Mouse (Mus musculus): ENCODE results near the gene Pigg.

Gene Pigg

GRCm38 (mm10) chr5:108359491-108359890, 47.1 kb downstream of the Pigg start:
- peak; percentile 80 for DNase-seq

- no peak for DNase-seq
Measured at GRCm38 (mm10) chr5:108360211-108360610, 47.8 kb downstream of the Pigg start.

- no peak for DNase-seq
Measured at GRCm38 (mm10) chr5:108362330-108362729, 49.9 kb downstream of the Pigg start.

- no peak for DNase-seq
Measured at GRCm38 (mm10) chr5:108366328-108366983, 54.0 kb downstream of the Pigg start.

GRCm38 (mm10) chr5:108366984-108367841, 54.8 kb downstream of the Pigg start:
- DNase-seq, result peak; percentile 53

- no peak for DNase-seq
Measured at GRCm38 (mm10) chr5:108367871-108368332, 55.5 kb downstream of the Pigg start, which contains the start of gene Gm42517. TSS of gene Gm42517 (minus strand) at chr5:108367922.

GRCm38 (mm10) chr5:108368446-108368845, 56.0 kb downstream of the Pigg start:
- DNase-seq, result no peak

- DNase-seq, result peak; percentile 95
Measured at GRCm38 (mm10) chr5:108368851-108369621, 56.6 kb downstream of the Pigg start.

- DNase-seq, result no peak
Measured at GRCm38 (mm10) chr5:108369964-108370363, 57.6 kb downstream of the Pigg start.

GRCm38 (mm10) chr5:108374079-108374478, 61.7 kb downstream of the Pigg start:
- no peak for DNase-seq

- DNase-seq, result no peak
Measured at GRCm38 (mm10) chr5:108376059-108376458, 63.6 kb downstream of the Pigg start.

GRCm38 (mm10) chr5:108378346-108378745, 65.9 kb downstream of the Pigg start:
- DNase-seq, result no peak

GRCm38 (mm10) chr5:108385632-108386031, 73.2 kb downstream of the Pigg start:
- peak; percentile 67 for DNase-seq

GRCm38 (mm10) chr5:108386449-108386848, 74.0 kb downstream of the Pigg start:
- DNase-seq, result peak; percentile 58

- no peak for DNase-seq
Measured at GRCm38 (mm10) chr5:108388201-108388600, 75.8 kb downstream of the Pigg start, which contains the start of gene Pde6b. TSS of gene Pde6b (plus strand) at chr5:108388391.

GRCm38 (mm10) chr5:108389744-108390143, 77.3 kb downstream of the Pigg start:
- DNase-seq, result no peak
